Mouse (Mus musculus): ENCODE measurements around the gene Il21. TPM values are rescaled to one million over a fixed set of nuclear protein-coding genes. Genes with fewer than 3 reads are reported as not detected.

The Il21 gene
- not detected in 2 replicates for polyA plus RNA-seq (2014; fragmentation: Nextera tagmentation; extraction: Ambion mirVana)

GRCm38 (mm10) chr3:37232586-37233222 lies at the start of gene Il21:
Il21 (minus strand) TSS chr3:37232636.
- H3K36me3 ChIP-seq (ENCODE audit: control insufficient read depth, insufficient read depth, low read length), result no peaks in the 10 kb centered on the region
- 82% methylated on average over 7 of the region's 7 CpGs for WGBS
- no peaks in the 10 kb centered on the region for H3K9me3 ChIP-seq (ENCODE audit: control insufficient read depth, low read length)
- no peak within 1 kb of the TSS for H3K9ac ChIP-seq (ENCODE audit: low read length)
- no peaks in the 10 kb centered on the region for H3K27me3 ChIP-seq (ENCODE audit: control insufficient read depth, insufficient read depth, low read length)
- H3K27ac ChIP-seq (replicated peaks; ENCODE audit: low read depth, low read length), result no peak within 1 kb of the TSS
- no peak for DNase-seq (ENCODE audit: low spot score)
- H3K4me1 ChIP-seq (ENCODE audit: control insufficient read depth, insufficient read depth, low read length), result no peaks in the 10 kb centered on the region
- H3K4me3 ChIP-seq (ENCODE audit: low read depth, low read length), result no peak within 1 kb of the TSS
- H3K4me2 ChIP-seq (ENCODE audit: low read depth, severe bottlenecking), result no peak within 1 kb of the TSS
- ATAC-seq (ENCODE audit: insufficient number of reproducible peaks, low FRiP score, low TSS enrichment, low read depth), result no peak

GRCm38 (mm10) chr3:37280871-37281270 lies 48.4 kb upstream of the Il21 start:
- ATAC-seq (ENCODE audit: insufficient number of reproducible peaks, low FRiP score, low TSS enrichment, low read depth) (no peak), DNase-seq (ENCODE audit: low spot score) (no peak)
- H3K4me3 ChIP-seq (ENCODE audit: low read depth, low read length), result no peak overlapping the region
- H3K9ac ChIP-seq (ENCODE audit: low read length), result no peak overlapping the region
- H3K27ac ChIP-seq (replicated peaks; ENCODE audit: low read depth, low read length), result no peak overlapping the region
- no peaks in the 10 kb centered on the region for H3K9me3 ChIP-seq (ENCODE audit: control insufficient read depth, low read length)
- no peaks in the 10 kb centered on the region for H3K36me3 ChIP-seq (ENCODE audit: control insufficient read depth, insufficient read depth, low read length)
- no peaks in the 10 kb centered on the region for H3K4me1 ChIP-seq (ENCODE audit: control insufficient read depth, insufficient read depth, low read length)
- WGBS, result 82% methylated on average over 8 of the region's 8 CpGs
- no peak overlapping the region for H3K4me2 ChIP-seq (ENCODE audit: low read depth, severe bottlenecking)
- H3K27me3 ChIP-seq (ENCODE audit: control insufficient read depth, insufficient read depth, low read length), result no peaks in the 10 kb centered on the region

- 88% methylated on average over 1 of the region's 1 CpGs for WGBS
Observed at GRCm38 (mm10) chr3:37280221-37280620, 47.8 kb upstream of the Il21 start.

GRCm38 (mm10) chr3:37274661-37275060 lies 42.2 kb upstream of the Il21 start:
- 82% methylated on average over 6 of the region's 6 CpGs for WGBS
- ATAC-seq (ENCODE audit: insufficient number of reproducible peaks, low FRiP score, low TSS enrichment, low read depth), result no peak

More at GRCm38 (mm10) chr3:37280221-37280620, 47.8 kb upstream of the Il21 start:
- no peak overlapping the region for H3K4me2 ChIP-seq (ENCODE audit: low read depth, severe bottlenecking)
- no peaks in the 10 kb centered on the region for H3K36me3 ChIP-seq (ENCODE audit: control insufficient read depth, insufficient read depth, low read length)
- H3K27ac ChIP-seq (replicated peaks; ENCODE audit: low read depth, low read length), result no peak overlapping the region
- H3K9ac ChIP-seq (ENCODE audit: low read length), result no peak overlapping the region
- H3K9me3 ChIP-seq (ENCODE audit: control insufficient read depth, low read length), result no peaks in the 10 kb centered on the region
- no peaks in the 10 kb centered on the region for H3K27me3 ChIP-seq (ENCODE audit: control insufficient read depth, insufficient read depth, low read length)
- ATAC-seq (ENCODE audit: insufficient number of reproducible peaks, low FRiP score, low TSS enrichment, low read depth) (no peak), DNase-seq (ENCODE audit: low spot score) (no peak)
- H3K4me3 ChIP-seq (ENCODE audit: low read depth, low read length), result no peak overlapping the region
- no peaks in the 10 kb centered on the region for H3K4me1 ChIP-seq (ENCODE audit: control insufficient read depth, insufficient read depth, low read length)

GRCm38 (mm10) chr3:37273092-37273491 lies 40.7 kb upstream of the Il21 start:
- Histone ChIP-seq H3K36me3 (ENCODE audit: control insufficient read depth, insufficient read depth, low read length) (no peaks in the 10 kb centered on the region), H3K27me3 (ENCODE audit: control insufficient read depth, insufficient read depth, low read length) (no peaks in the 10 kb centered on the region), H3K9ac (ENCODE audit: low read length) (no peak overlapping the region), H3K27ac (replicated peaks; ENCODE audit: low read depth, low read length) (no peak overlapping the region), H3K4me1 (ENCODE audit: control insufficient read depth, insufficient read depth, low read length) (no peaks in the 10 kb centered on the region), H3K9me3 (ENCODE audit: control insufficient read depth, low read length) (no peaks in the 10 kb centered on the region), H3K4me3 (ENCODE audit: low read depth, low read length) (no peak overlapping the region), H3K4me2 (ENCODE audit: low read depth, severe bottlenecking) (no peak overlapping the region)
- WGBS, result 86% methylated on average over 7 of the region's 7 CpGs
- no peak for ATAC-seq (ENCODE audit: insufficient number of reproducible peaks, low FRiP score, low TSS enrichment, low read depth)
- no peak for DNase-seq (ENCODE audit: low spot score)

More at GRCm38 (mm10) chr3:37274661-37275060, 42.2 kb upstream of the Il21 start:
- no peak overlapping the region for H3K9ac ChIP-seq (ENCODE audit: low read length)
- no peak overlapping the region for H3K4me2 ChIP-seq (ENCODE audit: low read depth, severe bottlenecking)
- H3K4me3 ChIP-seq (ENCODE audit: low read depth, low read length), result no peak overlapping the region
- no peak for DNase-seq (ENCODE audit: low spot score)
- no peaks in the 10 kb centered on the region for H3K4me1 ChIP-seq (ENCODE audit: control insufficient read depth, insufficient read depth, low read length)
- H3K36me3 ChIP-seq (ENCODE audit: control insufficient read depth, insufficient read depth, low read length), result no peaks in the 10 kb centered on the region
- H3K9me3 ChIP-seq (ENCODE audit: control insufficient read depth, low read length), result no peaks in the 10 kb centered on the region
- H3K27me3 ChIP-seq (ENCODE audit: control insufficient read depth, insufficient read depth, low read length), result no peaks in the 10 kb centered on the region
- H3K27ac ChIP-seq (replicated peaks; ENCODE audit: low read depth, low read length), result no peak overlapping the region

- H3K9ac ChIP-seq (ENCODE audit: low read length), result no peak overlapping the region
- 0% methylated on average over 1 of the region's 1 CpGs for WGBS
- no peak for ATAC-seq (ENCODE audit: insufficient number of reproducible peaks, low FRiP score, low TSS enrichment, low read depth)
- no peaks in the 10 kb centered on the region for H3K4me1 ChIP-seq (ENCODE audit: control insufficient read depth, insufficient read depth, low read length)
- H3K27ac ChIP-seq (replicated peaks; ENCODE audit: low read depth, low read length), result no peak overlapping the region
- DNase-seq (ENCODE audit: low spot score), result peak; percentile 56
- no peaks in the 10 kb centered on the region for H3K27me3 ChIP-seq (ENCODE audit: control insufficient read depth, insufficient read depth, low read length)
- no peak overlapping the region for H3K4me3 ChIP-seq (ENCODE audit: low read depth, low read length)
- no peaks in the 10 kb centered on the region for H3K36me3 ChIP-seq (ENCODE audit: control insufficient read depth, insufficient read depth, low read length)
- H3K9me3 ChIP-seq (ENCODE audit: control insufficient read depth, low read length), result no peaks in the 10 kb centered on the region
- H3K4me2 ChIP-seq (ENCODE audit: low read depth, severe bottlenecking), result no peak overlapping the region
Observed at GRCm38 (mm10) chr3:37271209-37271608, 38.8 kb upstream of the Il21 start.

- H3K9me3 ChIP-seq (ENCODE audit: control insufficient read depth, low read length), result no peaks in the 10 kb centered on the region
- ATAC-seq (ENCODE audit: insufficient number of reproducible peaks, low FRiP score, low TSS enrichment, low read depth), result no peak
- no peak overlapping the region for H3K4me3 ChIP-seq (ENCODE audit: low read depth, low read length)
- no peak overlapping the region for H3K27ac ChIP-seq (replicated peaks; ENCODE audit: low read depth, low read length)
- H3K4me2 ChIP-seq (ENCODE audit: low read depth, severe bottlenecking), result no peak overlapping the region
- no peaks in the 10 kb centered on the region for H3K4me1 ChIP-seq (ENCODE audit: control insufficient read depth, insufficient read depth, low read length)
- H3K9ac ChIP-seq (ENCODE audit: low read length), result no peak overlapping the region
- no peak for DNase-seq (ENCODE audit: low spot score)
- H3K27me3 ChIP-seq (ENCODE audit: control insufficient read depth, insufficient read depth, low read length), result no peaks in the 10 kb centered on the region
- no peaks in the 10 kb centered on the region for H3K36me3 ChIP-seq (ENCODE audit: control insufficient read depth, insufficient read depth, low read length)
- 88% methylated on average over 4 of the region's 4 CpGs for WGBS
Observed at GRCm38 (mm10) chr3:37269926-37270325, 37.5 kb upstream of the Il21 start.

GRCm38 (mm10) chr3:37268338-37268737 lies 35.9 kb upstream of the Il21 start:
- H3K4me1 ChIP-seq (ENCODE audit: control insufficient read depth, insufficient read depth, low read length), result no peaks in the 10 kb centered on the region
- no peak overlapping the region for H3K27ac ChIP-seq (replicated peaks; ENCODE audit: low read depth, low read length)
- ATAC-seq (ENCODE audit: insufficient number of reproducible peaks, low FRiP score, low TSS enrichment, low read depth), result no peak
- H3K36me3 ChIP-seq (ENCODE audit: control insufficient read depth, insufficient read depth, low read length), result no peaks in the 10 kb centered on the region
- 86% methylated on average over 11 of the region's 11 CpGs for WGBS
- H3K9me3 ChIP-seq (ENCODE audit: control insufficient read depth, low read length), result no peaks in the 10 kb centered on the region
- no peaks in the 10 kb centered on the region for H3K27me3 ChIP-seq (ENCODE audit: control insufficient read depth, insufficient read depth, low read length)
- H3K4me2 ChIP-seq (ENCODE audit: low read depth, severe bottlenecking), result no peak overlapping the region
- H3K4me3 ChIP-seq (ENCODE audit: low read depth, low read length), result no peak overlapping the region
- no peak overlapping the region for H3K9ac ChIP-seq (ENCODE audit: low read length)
- no peak for DNase-seq (ENCODE audit: low spot score)
